Mouse (Mus musculus): ENCODE measurements around the gene Umodl1. TPM values are rescaled to one million over a fixed set of nuclear protein-coding genes. Genes with fewer than 3 reads are reported as not detected.

The Umodl1 gene
- polyA plus RNA-seq, 1 experiment from 2014 or later = not detected

DNA sequence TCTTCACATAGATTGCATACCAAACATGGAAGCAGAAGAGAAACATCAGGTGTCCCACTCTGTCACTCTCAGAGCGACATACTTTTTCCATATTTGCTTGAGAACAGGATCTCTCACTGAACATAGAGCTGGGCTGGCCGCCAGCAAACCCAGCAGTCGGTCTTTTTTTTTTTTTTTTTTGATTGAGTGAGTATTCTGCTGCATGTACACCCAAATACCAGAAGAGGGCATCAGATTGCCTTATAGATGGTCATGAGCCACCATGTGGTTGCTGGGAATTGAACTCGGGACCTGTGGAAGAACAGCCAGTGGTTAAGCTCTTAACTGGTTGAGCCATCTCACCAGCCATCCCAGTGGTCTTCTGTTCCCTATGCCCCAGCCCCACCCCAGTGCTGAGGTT lies 30.9 kb upstream of the Umodl1 start:
- Histone ChIP-seq H3K4me3 (ENCODE audit: low read depth, low read length) (no peak overlapping the region), H3K36me3 (ENCODE audit: insufficient read depth, low read length) (no peaks in the 10 kb centered on the region), H3K27me3 (replicated peaks; ENCODE audit: insufficient read depth, low read length) (no peaks in the 10 kb centered on the region), H3K9ac (replicated peaks; ENCODE audit: low read depth) (no peak overlapping the region), H3K27ac (ENCODE audit: low read length) (no peak overlapping the region), H3K9me3 (ENCODE audit: low read length) (no peaks in the 10 kb centered on the region), H3K4me2 (replicated peaks; ENCODE audit: low read depth, low read length) (no peak overlapping the region), H3K4me1 (ENCODE audit: insufficient read depth, low read depth, low read length) (no peaks in the 10 kb centered on the region)
- ATAC-seq (no peak), DNase-seq (ENCODE audit: low spot score) (peak; percentile 20)
- TF ChIP-seq EP300 (IDR thresholded peaks at IDR 0.05) = no peak
- TF ChIP-seq CTCF (IDR thresholded peaks at IDR 0.05) = no peak
- WGBS = 37% methylated on average over 4 of the region's 4 CpGs

DNA sequence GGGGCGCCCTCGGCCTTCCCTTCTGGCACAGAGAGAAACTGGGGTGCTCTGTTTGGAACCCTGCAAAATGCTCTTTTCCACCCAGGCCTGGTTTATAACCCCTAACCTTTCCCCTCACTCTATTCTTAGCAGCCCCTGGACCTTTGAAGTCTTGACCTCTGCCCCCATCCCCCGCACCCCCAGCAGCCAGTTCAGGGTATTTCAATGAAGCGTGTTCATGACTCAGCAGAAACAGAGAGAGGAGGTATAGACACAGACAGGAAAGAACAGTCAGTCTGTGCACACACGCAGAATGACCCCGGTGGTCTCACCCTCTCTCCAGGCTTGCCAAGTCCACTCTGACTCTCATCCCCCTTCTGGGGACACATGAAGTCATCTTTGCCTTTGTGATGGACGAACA lies 23.6 kb upstream of the Umodl1 start:
- Histone ChIP-seq H3K9me3 (ENCODE audit: low read length) (no peaks in the 10 kb centered on the region), H3K4me1 (ENCODE audit: insufficient read depth, low read depth, low read length) (no peaks in the 10 kb centered on the region), H3K4me2 (replicated peaks; ENCODE audit: low read depth, low read length) (no peak overlapping the region), H3K36me3 (ENCODE audit: insufficient read depth, low read length) (no peaks in the 10 kb centered on the region), H3K27me3 (replicated peaks; ENCODE audit: insufficient read depth, low read length) (no peaks in the 10 kb centered on the region), H3K4me3 (ENCODE audit: low read depth, low read length) (no peak overlapping the region), H3K9ac (replicated peaks; ENCODE audit: low read depth) (no peak overlapping the region), H3K27ac (ENCODE audit: low read length) (no peak overlapping the region)
- no peak for TF ChIP-seq CTCF (IDR thresholded peaks at IDR 0.05)
- TF ChIP-seq EP300 (IDR thresholded peaks at IDR 0.05) = no peak
- 78% methylated on average over 7 of the region's 7 CpGs for WGBS
- no peak for ATAC-seq
- DNase-seq (ENCODE audit: low spot score) = no peak

GRCm38 (mm10) chr17:30932836-30933235 lies 21.6 kb upstream of the Umodl1 start:
- Histone ChIP-seq H3K4me2 (replicated peaks; ENCODE audit: low read depth, low read length) (no peak overlapping the region), H3K4me3 (ENCODE audit: low read depth, low read length) (no peak overlapping the region), H3K4me1 (ENCODE audit: insufficient read depth, low read depth, low read length) (no peaks in the 10 kb centered on the region), H3K9me3 (ENCODE audit: low read length) (no peaks in the 10 kb centered on the region), H3K36me3 (ENCODE audit: insufficient read depth, low read length) (no peaks in the 10 kb centered on the region), H3K9ac (replicated peaks; ENCODE audit: low read depth) (no peak overlapping the region), H3K27me3 (replicated peaks; ENCODE audit: insufficient read depth, low read length) (no peaks in the 10 kb centered on the region), H3K27ac (ENCODE audit: low read length) (no peak overlapping the region)
- ATAC-seq (no peak), DNase-seq (ENCODE audit: low spot score) (no peak)
- TF ChIP-seq CTCF (IDR thresholded peaks at IDR 0.05) (no peak), EP300 (IDR thresholded peaks at IDR 0.05) (no peak)
- 69% methylated on average over 5 of the region's 5 CpGs for WGBS

GRCm38 (mm10) chr17:30935301-30935700 lies 19.1 kb upstream of the Umodl1 start:
- Histone ChIP-seq H3K9ac (replicated peaks; ENCODE audit: low read depth) (no peak overlapping the region), H3K27me3 (replicated peaks; ENCODE audit: insufficient read depth, low read length) (no peaks in the 10 kb centered on the region), H3K36me3 (ENCODE audit: insufficient read depth, low read length) (no peaks in the 10 kb centered on the region), H3K4me3 (ENCODE audit: low read depth, low read length) (no peak overlapping the region), H3K9me3 (ENCODE audit: low read length) (no peaks in the 10 kb centered on the region), H3K27ac (ENCODE audit: low read length) (no peak overlapping the region), H3K4me2 (replicated peaks; ENCODE audit: low read depth, low read length) (no peak overlapping the region), H3K4me1 (ENCODE audit: insufficient read depth, low read depth, low read length) (no peaks in the 10 kb centered on the region)
- TF ChIP-seq EP300 (IDR thresholded peaks at IDR 0.05) (no peak), CTCF (IDR thresholded peaks at IDR 0.05) (no peak)
- no peak for DNase-seq (ENCODE audit: low spot score)
- ATAC-seq = no peak
- 71% methylated on average over 5 of the region's 5 CpGs for WGBS

GRCm38 (mm10) chr17:30938554-30938953 lies 15.9 kb upstream of the Umodl1 start:
- WGBS = 46% methylated on average over 9 of the region's 9 CpGs
- Histone ChIP-seq H3K27me3 (replicated peaks; ENCODE audit: insufficient read depth, low read length) (no peaks in the 10 kb centered on the region), H3K9me3 (ENCODE audit: low read length) (no peaks in the 10 kb centered on the region), H3K36me3 (ENCODE audit: insufficient read depth, low read length) (no peaks in the 10 kb centered on the region), H3K4me2 (replicated peaks; ENCODE audit: low read depth, low read length) (no peak overlapping the region), H3K9ac (replicated peaks; ENCODE audit: low read depth) (no peak overlapping the region), H3K27ac (ENCODE audit: low read length) (no peak overlapping the region), H3K4me1 (ENCODE audit: insufficient read depth, low read depth, low read length) (no peaks in the 10 kb centered on the region), H3K4me3 (ENCODE audit: low read depth, low read length) (no peak overlapping the region)
- no peak for TF ChIP-seq EP300 (IDR thresholded peaks at IDR 0.05)
- TF ChIP-seq CTCF (IDR thresholded peaks at IDR 0.05) = no peak
- DNase-seq (ENCODE audit: low spot score) (peak; percentile 12), ATAC-seq (no peak)

- no peaks in the 10 kb centered on the region for H3K36me3 ChIP-seq (ENCODE audit: insufficient read depth, low read length)
- no peaks in the 10 kb centered on the region for H3K9me3 ChIP-seq (ENCODE audit: low read length)
- 60% methylated on average over 1 of the region's 1 CpGs for WGBS
These were observed 6.1 kb upstream of the Umodl1 start for GRCm38 (mm10) chr17:30948382-30948781.

GRCm38 (mm10) chr17:30950780-30951179 lies 3.7 kb upstream of the Umodl1 start:
- H3K36me3 ChIP-seq (ENCODE audit: insufficient read depth, low read length) = no peaks in the 10 kb centered on the region
- H3K9me3 ChIP-seq (ENCODE audit: low read length) = no peaks in the 10 kb centered on the region
- H3K4me3 ChIP-seq (ENCODE audit: low read depth, low read length) = no peak overlapping the region
- 0 out of 2 replicates have a peak, but pooled peaks have one; percentile 8 for TF ChIP-seq EP300 (IDR thresholded peaks at IDR 0.05)
- peak; percentile 85 for TF ChIP-seq CTCF (IDR thresholded peaks at IDR 0.05)
- no peak overlapping the region for H3K9ac ChIP-seq (replicated peaks; ENCODE audit: low read depth)
- ATAC-seq (no peak), DNase-seq (ENCODE audit: low spot score) (peak; percentile 60)
- no peaks in the 10 kb centered on the region for H3K27me3 ChIP-seq (replicated peaks; ENCODE audit: insufficient read depth, low read length)
- 2% methylated on average over 7 of the region's 7 CpGs for WGBS
- H3K4me1 ChIP-seq (ENCODE audit: insufficient read depth, low read depth, low read length) = no peaks in the 10 kb centered on the region
- H3K27ac ChIP-seq (ENCODE audit: low read length) = no peak overlapping the region
- no peak overlapping the region for H3K4me2 ChIP-seq (replicated peaks; ENCODE audit: low read depth, low read length)

More at GRCm38 (mm10) chr17:30948382-30948781, 6.1 kb upstream of the Umodl1 start:
- Histone ChIP-seq H3K4me1 (ENCODE audit: insufficient read depth, low read depth, low read length) (no peaks in the 10 kb centered on the region), H3K9ac (replicated peaks; ENCODE audit: low read depth) (no peak overlapping the region), H3K27ac (ENCODE audit: low read length) (no peak overlapping the region), H3K27me3 (replicated peaks; ENCODE audit: insufficient read depth, low read length) (no peaks in the 10 kb centered on the region), H3K4me3 (ENCODE audit: low read depth, low read length) (no peak overlapping the region), H3K4me2 (replicated peaks; ENCODE audit: low read depth, low read length) (no peak overlapping the region)
- DNase-seq (ENCODE audit: low spot score) = no peak
- ATAC-seq = no peak
- TF ChIP-seq CTCF (IDR thresholded peaks at IDR 0.05) (no peak), EP300 (IDR thresholded peaks at IDR 0.05) (no peak)

Data from lung, postnatal 0 days (tissue).